Mouse (Mus musculus): Measurements from ENCODE around the gene Sgms2.

DNA sequence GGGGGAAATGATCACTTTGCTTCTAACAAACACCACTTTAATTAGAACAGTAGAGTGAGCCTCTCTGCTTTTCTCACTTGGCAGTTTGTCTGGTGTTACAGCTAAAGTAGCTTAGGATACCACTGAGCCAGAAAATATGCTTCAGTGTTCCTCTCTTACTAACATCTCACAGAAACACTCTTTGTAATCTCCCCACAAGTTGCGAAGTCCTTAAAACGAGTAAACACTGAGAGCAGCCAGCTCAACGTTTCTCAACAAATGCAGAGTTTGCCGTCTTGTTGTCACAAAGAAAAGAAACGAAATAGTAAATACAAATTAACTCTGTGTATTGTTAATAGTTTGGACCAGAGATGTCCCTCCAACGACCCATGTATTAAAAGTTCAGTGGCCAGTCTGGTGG is 26.5 kb upstream of the Sgms2 start:
- TF ChIP-seq CTCF (IDR thresholded peaks at IDR 0.05; ENCODE audit: low read depth) = no peak
- TF ChIP-seq EP300 (IDR thresholded peaks at IDR 0.05; ENCODE audit: low read depth) = no peak

All from heart, postnatal 0 days (tissue).